Mouse (Mus musculus): ENCODE measurements around the gene Slc24a4.

DNA sequence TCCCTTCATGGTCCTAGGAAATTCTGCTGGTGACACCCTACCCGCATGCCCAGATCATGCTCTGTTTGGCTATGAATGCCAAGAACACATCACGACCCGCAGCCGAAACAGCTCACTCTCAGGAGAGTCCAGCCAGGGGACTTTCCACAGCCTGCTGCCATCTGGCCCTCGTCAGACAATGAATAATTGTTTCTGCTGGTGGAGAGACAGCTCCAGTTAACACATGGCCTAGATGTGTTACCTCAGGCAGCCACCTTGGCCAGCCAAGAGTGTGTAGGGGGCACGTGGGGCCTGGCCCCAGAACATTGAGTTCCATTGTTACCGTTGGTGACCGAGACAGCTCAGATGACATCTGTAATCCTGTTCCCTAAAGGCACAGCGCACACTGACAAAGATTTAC lies 74.4 kb downstream of the Slc24a4 start:
- no peak for TF ChIP-seq POLR2A (IDR thresholded peaks at IDR 0.05; ENCODE audit: borderline replicate concordance, extremely low read depth, insufficient read depth, insufficient read length, poor library complexity, severe bottlenecking)
- no peak for TF ChIP-seq CTCF (IDR thresholded peaks at IDR 0.05; ENCODE audit: borderline replicate concordance, extremely low read depth, insufficient read depth, insufficient read length)

All from brain, embryonic 14.5 days (tissue).